In genomic region chr8:58372389-58372788, GRCm38 (mm10) we compare ENCODE assay signal across 19 mouse cellular contexts.
DNase-seq lines count a peak whose midpoint lies in the region; ATAC-seq and TF ChIP-seq lines count a peak whose summit lies in the region.
"Had no signal": no experiment of that assay in that cellular context is flagged by ENCODE, and none has a peak within 500 bp of the region (broad histone marks: within the 10 kb centered on the region; RNA-seq: fewer than 3 reads in every experiment).

No protein-coding gene starts in this region.

- ATAC-seq in embryonic facial prominence, embryonic 14.5 days (ENCODE audit: low read depth), result no peak
- no peak for ATAC-seq in midbrain, embryonic 14.5 days (ENCODE audit: low FRiP score, low TSS enrichment)
- no peak for ATAC-seq in midbrain, embryonic 16.5 days
- peak; percentile 94 for ATAC-seq in forebrain, embryonic 13.5 days
- peak; percentile 86 for ATAC-seq in neural tube, embryonic 15.5 days (ENCODE audit: low FRiP score)
- ATAC-seq: CD4-positive, CD25-positive, alpha-beta regulatory T cell, adult 4 months; intestine, embryonic 16.5 days; liver, embryonic 12.5 days had no signal

- no peak overlapping the region for H3K4me2 ChIP-seq in embryonic facial prominence, embryonic 14.5 days (ENCODE audit: low read depth, low read length)
- no peak overlapping the region for H3K4me2 ChIP-seq in midbrain, embryonic 14.5 days (ENCODE audit: low read length)
- H3K4me2 ChIP-seq in midbrain, embryonic 16.5 days (ENCODE audit: low read length), result no peak overlapping the region
- H3K4me2 ChIP-seq in forebrain, embryonic 13.5 days, result no peak overlapping the region
- no peak overlapping the region for H3K4me2 ChIP-seq in neural tube, embryonic 15.5 days
- H3K4me2 ChIP-seq: embryonic facial prominence, embryonic 12.5 days; heart, embryonic 13.5 days; liver, embryonic 12.5 days had no signal

- no peak for TF ChIP-seq POLR2A in cerebellum, adult 2 months (IDR thresholded peaks at IDR 0.05; ENCODE audit: borderline replicate concordance, insufficient read depth, low read length)

- no peak overlapping the region for H3K4me3 ChIP-seq in embryonic facial prominence, embryonic 14.5 days (ENCODE audit: low read depth, low read length)
- no peak overlapping the region for H3K4me3 ChIP-seq in embryonic facial prominence, embryonic 10.5 days
- no peak overlapping the region for H3K4me3 ChIP-seq in midbrain, embryonic 14.5 days (replicated peaks; ENCODE audit: low read depth, low read length)
- no peak overlapping the region for H3K4me3 ChIP-seq in midbrain, embryonic 16.5 days (ENCODE audit: low read depth, low read length)
- no peak overlapping the region for H3K4me3 ChIP-seq in forebrain, embryonic 13.5 days
- no peak overlapping the region for H3K4me3 ChIP-seq in neural tube, embryonic 15.5 days (replicated peaks)
- no peak overlapping the region for H3K4me3 ChIP-seq in cerebellum, adult 2 months (replicated peaks; ENCODE audit: insufficient read depth, low read depth, low read length)
- H3K4me3 ChIP-seq: embryonic facial prominence, embryonic 12.5 days; heart, embryonic 13.5 days; liver, embryonic 12.5 days had no signal

- no peak for TF ChIP-seq CTCF in cerebellum, adult 2 months (IDR thresholded peaks at IDR 0.05; ENCODE audit: borderline replicate concordance, insufficient read depth, low read depth, low read length)

- 53% methylated on average over 2 of the region's 2 CpGs for WGBS in embryonic facial prominence, embryonic 14.5 days
- 61% methylated on average over 2 of the region's 2 CpGs for WGBS in embryonic facial prominence, embryonic 10.5 days
- 85% methylated on average over 2 of the region's 2 CpGs for WGBS in midbrain, embryonic 14.5 days
- WGBS in midbrain, embryonic 16.5 days, result 64% methylated on average over 2 of the region's 2 CpGs
- 15% methylated on average over 2 of the region's 2 CpGs for WGBS in forebrain, embryonic 13.5 days
- 36% methylated on average over 2 of the region's 2 CpGs for WGBS in neural tube, embryonic 15.5 days
- WGBS in cerebellum, adult 2 months, result 64% methylated on average over 2 of the region's 2 CpGs

- no peaks in the 10 kb centered on the region for H3K27me3 ChIP-seq in embryonic facial prominence, embryonic 14.5 days (replicated peaks; ENCODE audit: control insufficient read depth, insufficient read depth, low read length)
- no peaks in the 10 kb centered on the region for H3K27me3 ChIP-seq in embryonic facial prominence, embryonic 10.5 days (replicated peaks; ENCODE audit: low read depth, poor library complexity, severe bottlenecking)
- no peaks in the 10 kb centered on the region for H3K27me3 ChIP-seq in midbrain, embryonic 14.5 days (ENCODE audit: control insufficient read depth, insufficient read depth, low read length)
- H3K27me3 ChIP-seq in midbrain, embryonic 16.5 days (ENCODE audit: control insufficient read depth, insufficient read depth, low read depth, low read length), result no peaks in the 10 kb centered on the region
- H3K27me3 ChIP-seq in forebrain, embryonic 13.5 days, result no peaks in the 10 kb centered on the region
- no peaks in the 10 kb centered on the region for H3K27me3 ChIP-seq in neural tube, embryonic 15.5 days (replicated peaks)
- H3K27me3 ChIP-seq in cerebellum, adult 2 months (ENCODE audit: control insufficient read depth, insufficient read depth, low read length), result no peaks in the 10 kb centered on the region
- H3K27me3 ChIP-seq: embryonic facial prominence, embryonic 12.5 days; heart, embryonic 13.5 days; liver, embryonic 12.5 days had no signal

- H3K9me3 ChIP-seq in embryonic facial prominence, embryonic 14.5 days (ENCODE audit: control insufficient read depth, low read length), result no peaks in the 10 kb centered on the region
- H3K9me3 ChIP-seq in embryonic facial prominence, embryonic 10.5 days, result no peaks in the 10 kb centered on the region
- no peaks in the 10 kb centered on the region for H3K9me3 ChIP-seq in midbrain, embryonic 14.5 days (ENCODE audit: control insufficient read depth, low read length)
- no peaks in the 10 kb centered on the region for H3K9me3 ChIP-seq in midbrain, embryonic 16.5 days (replicated peaks; ENCODE audit: control insufficient read depth, low read length, poor library complexity, severe bottlenecking)
- no peaks in the 10 kb centered on the region for H3K9me3 ChIP-seq in forebrain, embryonic 13.5 days (replicated peaks)
- H3K9me3 ChIP-seq in neural tube, embryonic 15.5 days (replicated peaks), result no peaks in the 10 kb centered on the region
- H3K9me3 ChIP-seq: embryonic facial prominence, embryonic 12.5 days; G1E; heart, embryonic 13.5 days; liver, embryonic 12.5 days had no signal

- no peaks in the 10 kb centered on the region for H3K36me3 ChIP-seq in embryonic facial prominence, embryonic 14.5 days (ENCODE audit: control insufficient read depth, insufficient read depth, low read length)
- no peaks in the 10 kb centered on the region for H3K36me3 ChIP-seq in embryonic facial prominence, embryonic 10.5 days (replicated peaks)
- H3K36me3 ChIP-seq in midbrain, embryonic 14.5 days (ENCODE audit: control insufficient read depth, insufficient read depth, low read length), result no peaks in the 10 kb centered on the region
- no peaks in the 10 kb centered on the region for H3K36me3 ChIP-seq in midbrain, embryonic 16.5 days (ENCODE audit: control insufficient read depth, insufficient read depth, low read length)
- no peaks in the 10 kb centered on the region for H3K36me3 ChIP-seq in forebrain, embryonic 13.5 days (ENCODE audit: poor library complexity, severe bottlenecking)
- H3K36me3 ChIP-seq in neural tube, embryonic 15.5 days, result no peaks in the 10 kb centered on the region
- H3K36me3 ChIP-seq: embryonic facial prominence, embryonic 12.5 days; G1E; heart, embryonic 13.5 days; liver, embryonic 12.5 days had no signal

- H3K27ac ChIP-seq in embryonic facial prominence, embryonic 14.5 days (replicated peaks; ENCODE audit: low read depth, low read length), result no peak overlapping the region
- no peak overlapping the region for H3K27ac ChIP-seq in embryonic facial prominence, embryonic 10.5 days (replicated peaks)
- H3K27ac ChIP-seq in midbrain, embryonic 14.5 days (replicated peaks; ENCODE audit: low read depth, low read length), result no peak overlapping the region
- no peak overlapping the region for H3K27ac ChIP-seq in midbrain, embryonic 16.5 days (ENCODE audit: low read length)
- no peak overlapping the region for H3K27ac ChIP-seq in forebrain, embryonic 13.5 days
- no peak overlapping the region for H3K27ac ChIP-seq in neural tube, embryonic 15.5 days (replicated peaks)
- no peak overlapping the region for H3K27ac ChIP-seq in cerebellum, adult 2 months (ENCODE audit: insufficient read depth, low read length)
- H3K27ac ChIP-seq: embryonic facial prominence, embryonic 12.5 days; heart, embryonic 13.5 days; liver, embryonic 12.5 days had no signal

- H3K9ac ChIP-seq in embryonic facial prominence, embryonic 14.5 days (ENCODE audit: low read depth, low read length), result no peak overlapping the region
- no peak overlapping the region for H3K9ac ChIP-seq in midbrain, embryonic 14.5 days (replicated peaks; ENCODE audit: low read length)
- H3K9ac ChIP-seq in midbrain, embryonic 16.5 days (ENCODE audit: low read depth, low read length), result no peak overlapping the region
- no peak overlapping the region for H3K9ac ChIP-seq in forebrain, embryonic 13.5 days
- no peak overlapping the region for H3K9ac ChIP-seq in neural tube, embryonic 15.5 days (replicated peaks)
- H3K9ac ChIP-seq: embryonic facial prominence, embryonic 12.5 days; heart, embryonic 13.5 days; liver, embryonic 12.5 days had no signal

- peak; percentile 20 for DNase-seq in embryonic facial prominence, embryonic 14.5 days (ENCODE audit: low spot score)
- no peak for DNase-seq in embryonic facial prominence, embryonic 10.5 days (ENCODE audit: low spot score)
- DNase-seq in midbrain, embryonic 14.5 days, result peak; percentile 8
- DNase-seq in cerebellum, adult 2 months, result no peak
- no peak for DNase-seq in lung, postnatal 4 days
- DNase-seq: cerebellum, adult 11-12 months; heart, adult 11 months; heart, postnatal 36 days; left cerebral cortex, postnatal 4 days; thymus, postnatal 25 days had no signal

- no peaks in the 10 kb centered on the region for H3K4me1 ChIP-seq in embryonic facial prominence, embryonic 14.5 days (ENCODE audit: control insufficient read depth, insufficient read depth, low read length)
- no peaks in the 10 kb centered on the region for H3K4me1 ChIP-seq in embryonic facial prominence, embryonic 10.5 days
- H3K4me1 ChIP-seq in midbrain, embryonic 14.5 days (ENCODE audit: control insufficient read depth, insufficient read depth, low read length), result no peaks in the 10 kb centered on the region
- no peaks in the 10 kb centered on the region for H3K4me1 ChIP-seq in midbrain, embryonic 16.5 days (ENCODE audit: control insufficient read depth, insufficient read depth, low read length)
- H3K4me1 ChIP-seq in forebrain, embryonic 13.5 days, result peaks cover 14% of the 10 kb centered on the region
- no peaks in the 10 kb centered on the region for H3K4me1 ChIP-seq in neural tube, embryonic 15.5 days
- no peaks in the 10 kb centered on the region for H3K4me1 ChIP-seq in cerebellum, adult 2 months (ENCODE audit: control insufficient read depth, insufficient read depth, low read length)
- H3K4me1 ChIP-seq: embryonic facial prominence, embryonic 12.5 days; heart, embryonic 13.5 days; liver, embryonic 12.5 days had no signal

Comparison
In these comparisons a context has a peak if more than half of its experiments do, and no peak if none do; other contexts are left out.
1. DNase-seq: peak in embryonic facial prominence, embryonic 14.5 days (single experiment) and midbrain, embryonic 14.5 days (single experiment); none in embryonic facial prominence, embryonic 10.5 days (single experiment), cerebellum, adult 2 months (0 of 2) and lung, postnatal 4 days (0 of 2).
2. ATAC-seq: peak in forebrain, embryonic 13.5 days (single experiment) and neural tube, embryonic 15.5 days (single experiment); none in embryonic facial prominence, embryonic 14.5 days (single experiment), midbrain, embryonic 14.5 days (single experiment) and midbrain, embryonic 16.5 days (single experiment).